Mouse (Mus musculus) hindbrain, embryonic 13.5 days (tissue): ENCODE measurements around the gene Pxk. TPM values are rescaled to one million over a fixed set of nuclear protein-coding genes. Genes with fewer than 3 reads are reported as not detected.

Experiments
- polyA plus RNA-seq: library from polyadenylated mRNA; unstranded; fragments of >200 nt; fragmentation: Nextera tagmentation; extraction: Ambion mirVana; gene quantifications from 2 replicates; pipeline ENCODE4 v1.2.1, GENCODE M21; 2015

Pxk gene
- polyA plus RNA-seq, 1 experiment from 2014 or later: 61.4 TPM

Other genes with a start within 250 kb of the Pxk start
- gene Gm45521, start 140.9 kb upstream of the Pxk start, polyA plus RNA-seq: 0.26 and 1.0 TPM in 2 replicates
- 0.04 and 0.10 TPM in 2 replicates for gene Dnase1l3, start 103.6 kb upstream of the Pxk start, polyA plus RNA-seq
- gene Abhd6, start 95.3 kb upstream of the Pxk start, polyA plus RNA-seq: 31.7 and 31.9 TPM in 2 replicates
- 47.4 and 48.0 TPM in 2 replicates for gene Rpp14, start 17.8 kb upstream of the Pxk start, polyA plus RNA-seq
- gene Pdhb, start 74.8 kb downstream of the Pxk start, polyA plus RNA-seq: 246 and 250 TPM in 2 replicates
- gene Kctd6, start 115.9 kb downstream of the Pxk start, polyA plus RNA-seq: 4.1 and 5.1 TPM in 2 replicates
- gene Acox2, start 161.1 kb downstream of the Pxk start, polyA plus RNA-seq: not detected in 2 replicates
- gene Fam107a, start 219.8 kb downstream of the Pxk start, polyA plus RNA-seq: 0.17 and 0.34 TPM in 2 replicates